Mouse (Mus musculus) hindbrain, embryonic 10.5 days (tissue): ENCODE results near the gene Txn1. TPM values are rescaled to one million over a fixed set of nuclear protein-coding genes. Genes with fewer than 3 reads are reported as not detected.

Experiments
- DNase-seq: peaks from one replicate; pipeline ENCODE4 v3.0.0-alpha.2; 2017; ENCODE audit warnings: low spot score
- H3K27ac ChIP-seq: fragments of 300-500 bp; sonication (generic); 2 replicates; pipeline ENCODE4 v1.5.1; 2016; ENCODE audit warnings: mild to moderate bottlenecking, moderate library complexity
- H3K27me3 ChIP-seq: fragments of 300-500 bp; sonication (generic); 2 replicates; pipeline ENCODE4 v1.6.1; 2016; ENCODE audit warnings: mild to moderate bottlenecking; ENCODE audit not compliant: poor library complexity, insufficient read depth, severe bottlenecking
- H3K36me3 ChIP-seq: fragments of 300-500 bp; sonication (generic); 2 replicates; pipeline ENCODE4 v1.6.1; 2016; ENCODE audit warnings: mild to moderate bottlenecking, moderate library complexity
- H3K4me1 ChIP-seq: fragments of 300-500 bp; sonication (generic); replicated peaks from 2 replicates; pipeline ENCODE4 v1.6.1; 2016; ENCODE audit warnings: mild to moderate bottlenecking
- H3K4me3 ChIP-seq: fragments of 300-500 bp; sonication (generic); 2 replicates; pipeline ENCODE4 v1.5.1; 2016; ENCODE audit warnings: mild to moderate bottlenecking, moderate library complexity
- H3K9me3 ChIP-seq: fragments of 300-500 bp; sonication (generic); 2 replicates; pipeline ENCODE4 v1.6.1; 2016; ENCODE audit warnings: mild to moderate bottlenecking, moderate library complexity
- WGBS: fragments of 180-500 bp; shearing (Covaris S2); methylation state at CpG from one replicate; pipeline ENCODE4 v1.1.7; 2016; 5-methylcytosine and 5-hydroxymethylcytosine counted together
- polyA plus RNA-seq: library from polyadenylated mRNA; unstranded; fragments of >200 nt; fragmentation: Nextera tagmentation; extraction: Ambion mirVana; gene quantifications from 2 replicates; pipeline ENCODE4 v1.2.1, GENCODE M21; 2016

Txn1 gene
- polyA plus RNA-seq, 1 experiment from 2014 or later, result 413 TPM

DNA sequence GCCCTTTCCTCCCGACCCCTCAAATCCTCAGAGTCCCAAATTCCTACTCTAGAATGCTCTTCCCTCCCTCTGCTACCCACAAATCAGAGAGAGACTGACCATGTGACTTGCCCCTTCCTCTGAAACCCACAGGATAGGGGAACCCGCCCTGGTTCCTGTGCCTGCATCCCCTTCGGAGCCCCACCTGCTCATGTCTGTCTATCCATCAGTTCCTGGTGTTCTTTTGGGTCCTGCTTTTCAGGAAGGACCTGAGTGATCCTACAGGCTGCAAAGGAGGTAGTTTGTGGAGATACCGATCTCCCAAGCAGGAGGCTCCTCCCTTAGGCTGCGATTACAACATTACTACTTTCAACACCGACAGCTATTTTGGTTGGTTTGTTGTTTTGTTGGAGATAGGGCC is 47.4 kb downstream of the Txn1 start:
- peaks cover 7% of the 10 kb centered on the region for H3K4me1 ChIP-seq
- H3K27me3 ChIP-seq, result no peaks in the 10 kb centered on the region
- no peak overlapping the region for H3K4me3 ChIP-seq
- no peak for DNase-seq
- H3K9me3 ChIP-seq, result no peaks in the 10 kb centered on the region
- WGBS, result 78% methylated on average over 6 of the region's 6 CpGs
- H3K27ac ChIP-seq, result no peak overlapping the region
- no peaks in the 10 kb centered on the region for H3K36me3 ChIP-seq

DNA sequence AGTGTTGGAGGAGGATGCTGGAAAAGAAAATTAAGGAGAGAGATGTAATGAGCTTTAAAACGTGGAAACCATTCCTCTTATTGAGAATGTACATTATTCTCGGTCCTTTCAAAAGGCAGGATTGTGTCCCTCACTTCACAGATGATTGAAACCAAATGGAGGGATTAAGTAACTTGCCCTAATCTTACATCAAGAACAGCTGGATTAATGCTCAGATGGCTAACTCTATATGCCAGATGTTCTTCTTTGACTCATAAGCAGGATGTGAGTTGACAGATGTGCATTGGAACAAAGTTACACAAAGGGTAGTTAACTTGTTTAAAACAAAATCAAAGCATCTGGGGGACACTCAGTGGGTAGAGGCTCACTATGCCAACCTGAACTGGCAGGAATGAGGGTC is 49.5 kb downstream of the Txn1 start:
- Histone ChIP-seq H3K27me3 (no peaks in the 10 kb centered on the region), H3K9me3 (no peaks in the 10 kb centered on the region), H3K4me3 (no peak overlapping the region), H3K27ac (no peak overlapping the region), H3K36me3 (no peaks in the 10 kb centered on the region), H3K4me1 (peaks cover 7% of the 10 kb centered on the region)
- no peak for DNase-seq
- WGBS, result 59% methylated on average over 2 of the region's 2 CpGs

DNA sequence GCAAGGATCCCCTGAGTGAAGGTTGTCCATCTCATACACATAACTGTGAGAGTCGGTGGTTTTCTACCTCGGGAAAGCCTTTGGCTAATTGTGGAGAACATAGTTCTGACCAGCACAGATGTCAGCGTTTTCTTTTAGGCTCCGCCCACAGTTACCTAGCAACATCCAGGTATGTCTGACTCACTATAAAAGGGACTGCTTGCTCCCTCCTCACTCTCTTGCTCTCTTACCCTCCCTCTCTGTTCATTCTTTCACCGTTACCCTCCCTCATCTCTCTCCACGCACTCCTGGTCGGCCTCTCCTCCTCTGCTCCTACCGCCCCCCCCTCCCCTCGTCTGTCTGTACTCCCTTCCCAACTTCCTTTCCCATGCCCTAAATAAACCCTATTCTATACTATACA is 51.6 kb downstream of the Txn1 start:
- Histone ChIP-seq H3K9me3 (no peaks in the 10 kb centered on the region), H3K27me3 (no peaks in the 10 kb centered on the region), H3K36me3 (no peaks in the 10 kb centered on the region), H3K4me1 (peaks cover 7% of the 10 kb centered on the region), H3K27ac (no peak overlapping the region), H3K4me3 (no peak overlapping the region)
- 30% methylated on average over 9 of the region's 9 CpGs for WGBS
- DNase-seq, result no peak

DNA sequence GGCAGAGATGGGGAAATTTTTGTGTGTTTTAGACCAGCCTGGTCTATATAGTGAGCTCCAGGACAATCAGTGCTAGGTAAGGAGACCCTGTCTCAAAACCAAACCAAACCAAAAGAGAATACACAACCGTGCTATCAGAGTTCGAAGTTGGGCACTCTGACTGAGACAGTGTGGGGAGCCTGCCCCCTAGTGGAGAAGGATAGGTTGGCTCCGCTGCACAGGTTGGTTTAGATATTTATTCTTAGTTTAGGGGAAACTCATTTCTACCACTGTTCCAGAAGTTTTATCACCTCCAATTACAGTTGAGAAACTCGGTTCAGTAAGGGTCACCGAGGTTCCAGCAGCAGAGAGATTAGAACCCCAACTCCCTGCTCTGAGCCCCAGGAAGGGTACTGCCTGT is 52.0 kb downstream of the Txn1 start:
- Histone ChIP-seq H3K36me3 (no peaks in the 10 kb centered on the region), H3K9me3 (no peaks in the 10 kb centered on the region), H3K27ac (no peak overlapping the region), H3K27me3 (no peaks in the 10 kb centered on the region), H3K4me3 (no peak overlapping the region), H3K4me1 (peaks cover 7% of the 10 kb centered on the region)
- DNase-seq, result peak; percentile 68
- 16% methylated on average over 5 of the region's 5 CpGs for WGBS

DNA sequence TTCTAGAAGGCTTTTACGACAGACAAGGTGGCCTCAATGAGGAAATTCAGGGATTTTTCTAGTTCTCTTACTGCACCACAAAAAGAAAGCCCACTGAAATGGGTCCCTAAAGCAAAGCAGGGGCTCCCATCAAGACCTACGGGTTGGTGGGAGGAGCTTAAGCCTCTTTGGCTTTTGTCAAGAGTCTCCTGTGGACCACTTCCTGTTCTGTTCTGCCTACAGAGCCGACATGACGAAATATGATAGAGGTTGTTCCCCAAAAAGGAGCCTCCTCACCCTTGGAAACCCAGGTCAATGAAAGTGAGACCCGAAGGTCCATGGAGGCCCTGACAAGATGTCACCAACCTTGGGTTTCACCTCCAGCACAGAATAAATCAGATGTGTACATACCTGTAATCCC is 53.6 kb downstream of the Txn1 start:
- H3K27ac ChIP-seq, result no peak overlapping the region
- no peak overlapping the region for H3K4me3 ChIP-seq
- H3K9me3 ChIP-seq, result no peaks in the 10 kb centered on the region
- no peaks in the 10 kb centered on the region for H3K27me3 ChIP-seq
- DNase-seq, result no peak
- WGBS, result 87% methylated on average over 5 of the region's 5 CpGs
- H3K36me3 ChIP-seq, result peaks cover 5% of the 10 kb centered on the region
- peaks cover 7% of the 10 kb centered on the region for H3K4me1 ChIP-seq

DNA sequence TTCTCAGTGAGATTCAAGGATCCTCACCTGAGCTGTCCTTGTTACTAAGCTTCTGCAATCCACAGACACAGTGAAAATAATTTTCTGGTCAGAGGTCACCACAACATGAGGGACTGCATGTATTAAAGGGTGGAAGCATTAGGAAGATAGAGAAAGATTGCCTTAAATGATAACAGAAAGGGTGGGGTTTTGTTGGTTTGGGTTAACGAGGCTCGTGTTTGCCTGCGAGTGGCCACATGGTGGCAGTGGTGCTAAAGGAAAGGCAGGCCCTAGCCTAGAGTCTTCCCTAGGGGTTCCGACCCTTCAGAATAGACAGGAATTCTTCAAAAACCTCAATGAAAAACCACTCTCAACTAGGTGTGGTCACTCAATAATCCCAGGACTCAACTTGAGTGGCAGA is 55.0 kb downstream of the Txn1 start:
- peak; percentile 45 for DNase-seq
- H3K9me3 ChIP-seq, result no peaks in the 10 kb centered on the region
- H3K4me3 ChIP-seq, result no peak overlapping the region
- H3K36me3 ChIP-seq, result peaks cover 12% of the 10 kb centered on the region
- peaks cover 7% of the 10 kb centered on the region for H3K4me1 ChIP-seq
- 15% methylated on average over 4 of the region's 4 CpGs for WGBS
- no peaks in the 10 kb centered on the region for H3K27me3 ChIP-seq
- H3K27ac ChIP-seq, result no peak overlapping the region

DNA sequence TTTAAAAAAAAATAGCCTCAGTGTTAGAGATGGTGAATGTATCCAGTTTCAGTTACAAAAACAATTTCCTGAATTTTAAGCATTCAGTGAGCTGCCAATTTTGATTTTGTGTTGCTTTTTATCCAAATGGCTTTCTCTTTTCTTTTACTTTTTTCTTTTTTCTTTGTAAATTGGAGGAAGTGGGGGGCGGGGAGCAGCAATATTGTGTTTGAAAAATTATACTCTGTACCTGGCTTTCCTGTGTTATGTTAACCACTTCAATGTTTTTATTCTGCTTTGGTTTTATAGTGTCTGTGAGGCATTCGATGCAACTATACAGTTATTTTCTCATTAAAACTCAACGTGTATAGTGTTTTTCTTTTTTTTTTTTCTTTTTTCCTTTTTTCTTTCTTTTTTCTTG is 59.6 kb downstream of the Txn1 start:
- Histone ChIP-seq H3K36me3 (peaks cover 25% of the 10 kb centered on the region), H3K27me3 (no peaks in the 10 kb centered on the region), H3K4me1 (peaks cover 19% of the 10 kb centered on the region), H3K9me3 (no peaks in the 10 kb centered on the region), H3K27ac (no peak overlapping the region), H3K4me3 (no peak overlapping the region)
- no peak for DNase-seq
- 87% methylated on average over 3 of the region's 3 CpGs for WGBS

DNA sequence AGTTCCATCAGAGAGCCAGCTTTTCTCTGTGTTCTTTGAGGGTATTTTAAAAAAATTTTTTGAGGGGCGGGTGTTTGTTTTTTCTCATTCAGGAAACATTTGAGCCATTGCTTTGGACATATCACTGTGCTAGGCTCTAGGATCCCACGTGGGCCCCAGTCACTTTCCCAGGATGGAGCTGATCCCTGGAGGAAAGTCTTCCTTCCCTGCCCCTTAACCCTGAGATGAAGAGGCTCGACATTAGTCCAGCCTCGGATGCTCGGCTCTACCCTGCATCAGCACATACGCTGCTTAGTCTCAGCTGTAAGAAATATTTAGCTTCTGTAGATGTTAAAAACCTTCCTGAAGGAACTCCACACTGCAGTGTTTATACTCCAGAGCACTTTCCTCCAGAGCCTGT is 60.3 kb downstream of the Txn1 start:
- Histone ChIP-seq H3K4me3 (no peak overlapping the region), H3K4me1 (peaks cover 26% of the 10 kb centered on the region), H3K27me3 (no peaks in the 10 kb centered on the region), H3K27ac (no peak overlapping the region), H3K36me3 (peaks cover 25% of the 10 kb centered on the region), H3K9me3 (no peaks in the 10 kb centered on the region)
- WGBS, result 58% methylated on average over 6 of the region's 6 CpGs
- DNase-seq, result no peak

DNA sequence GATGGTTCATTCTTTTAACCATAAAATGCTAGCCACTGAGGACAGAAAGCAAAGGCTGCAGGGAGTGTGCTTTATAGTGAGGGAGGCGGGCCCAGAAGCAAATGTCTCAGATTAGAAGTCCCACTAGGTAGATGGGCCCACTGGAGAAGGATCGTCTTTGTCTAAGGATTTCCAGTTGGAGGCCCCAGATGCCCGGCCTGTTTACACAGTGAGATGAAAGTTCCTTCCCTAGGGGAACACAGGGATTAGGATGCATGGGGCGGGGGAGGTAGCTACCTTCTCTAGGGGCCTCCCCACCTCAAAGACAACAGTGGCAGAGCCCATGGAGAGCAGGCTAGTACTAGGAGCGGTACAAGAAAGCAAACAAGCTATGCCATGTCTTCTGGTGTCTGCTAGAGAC is 61.1 kb downstream of the Txn1 start:
- Histone ChIP-seq H3K36me3 (peaks cover 25% of the 10 kb centered on the region), H3K4me3 (no peak overlapping the region), H3K27ac (peak overlapping the region; percentile 35; the same call in 1 of the 2 replicates), H3K9me3 (no peaks in the 10 kb centered on the region), H3K27me3 (no peaks in the 10 kb centered on the region), H3K4me1 (peaks cover 27% of the 10 kb centered on the region)
- DNase-seq, result no peak
- WGBS, result 41% methylated on average over 5 of the region's 5 CpGs

Other genes with a start within 250 kb of the Txn1 start
- 30.2 and 31.8 TPM in 2 replicates for gene Akap2, start 238.8 kb downstream of the Txn1 start, polyA plus RNA-seq
- 0.24 and 0.36 TPM in 2 replicates for gene D630039A03Rik, start 40.1 kb downstream of the Txn1 start, polyA plus RNA-seq
- not detected in 2 replicates for gene Txndc8, start 52.7 kb upstream of the Txn1 start, polyA plus RNA-seq